Mouse (Mus musculus) forebrain, embryonic 16.5 days (tissue): ENCODE measurements around the gene Cggbp1. TPM values are rescaled to one million over a fixed set of nuclear protein-coding genes. Genes with fewer than 3 reads are reported as not detected.
A peak's percentile ranks its signal among the peaks of the same experiment; 100 is the strongest.

Source experiments
- ATAC-seq: fragments of 200-750 bp; cut with Nextera tagmentation; 2 replicates; pipeline ENCODE4 v1.8.0; 2017; ENCODE audit warnings: mild to moderate bottlenecking, moderate library complexity
- H3K27ac ChIP-seq: fragments of 300-500 bp; sonication (generic); 2 replicates; pipeline ENCODE4 v1.5.1; 2014; ENCODE audit warnings: low read length, control low read depth
- H3K27me3 ChIP-seq: fragments of 300-500 bp; sonication (generic); replicated peaks from 2 replicates; pipeline ENCODE4 v1.6.1; 2014; ENCODE audit warnings: low read length; ENCODE audit not compliant: control insufficient read depth, insufficient read depth
- H3K36me3 ChIP-seq: fragments of 300-500 bp; sonication (generic); 2 replicates; pipeline ENCODE4 v1.6.1; 2014; ENCODE audit not compliant: control insufficient read depth, insufficient read depth
- H3K4me1 ChIP-seq: fragments of 300-500 bp; sonication (generic); replicated peaks from 2 replicates; pipeline ENCODE4 v1.6.1; 2014; ENCODE audit warnings: low read length; ENCODE audit not compliant: control insufficient read depth, insufficient read depth
- H3K4me2 ChIP-seq: fragments of 300-500 bp; sonication (generic); 2 replicates; pipeline ENCODE4 v1.6.1; 2014; ENCODE audit warnings: mild to moderate bottlenecking, low read length, control low read depth
- H3K4me3 ChIP-seq: fragments of 300-500 bp; sonication (generic); replicated peaks from 2 replicates; pipeline ENCODE4 v1.5.1; 2014; ENCODE audit warnings: mild to moderate bottlenecking, low read length, control low read depth
- H3K9ac ChIP-seq: fragments of 300-500 bp; sonication (generic); replicated peaks from 2 replicates; pipeline ENCODE4 v1.6.1; 2014; ENCODE audit warnings: low read depth, low read length, control low read depth
- H3K9me3 ChIP-seq: fragments of 300-500 bp; sonication (generic); 2 replicates; pipeline ENCODE4 v1.6.1; 2016; ENCODE audit warnings: low read length; ENCODE audit not compliant: control insufficient read depth
- WGBS: fragments of 180-500 bp; shearing (Covaris S2); extraction: QIAGEN DNeasy Blood & Tissue Kit; methylation state at CpG from one replicate; pipeline ENCODE4 v1.1.7; 2014; 5-methylcytosine and 5-hydroxymethylcytosine counted together
- polyA plus RNA-seq: library from polyadenylated mRNA; unstranded; fragments of >200 nt; fragmentation: Nextera tagmentation; extraction: Ambion mirVana; gene quantifications from 2 replicates; pipeline ENCODE4 v1.2.1, GENCODE M21; 2015

Cggbp1 gene
- polyA plus RNA-seq: 81.8 and 98.0 TPM in 2 replicates

DNA sequence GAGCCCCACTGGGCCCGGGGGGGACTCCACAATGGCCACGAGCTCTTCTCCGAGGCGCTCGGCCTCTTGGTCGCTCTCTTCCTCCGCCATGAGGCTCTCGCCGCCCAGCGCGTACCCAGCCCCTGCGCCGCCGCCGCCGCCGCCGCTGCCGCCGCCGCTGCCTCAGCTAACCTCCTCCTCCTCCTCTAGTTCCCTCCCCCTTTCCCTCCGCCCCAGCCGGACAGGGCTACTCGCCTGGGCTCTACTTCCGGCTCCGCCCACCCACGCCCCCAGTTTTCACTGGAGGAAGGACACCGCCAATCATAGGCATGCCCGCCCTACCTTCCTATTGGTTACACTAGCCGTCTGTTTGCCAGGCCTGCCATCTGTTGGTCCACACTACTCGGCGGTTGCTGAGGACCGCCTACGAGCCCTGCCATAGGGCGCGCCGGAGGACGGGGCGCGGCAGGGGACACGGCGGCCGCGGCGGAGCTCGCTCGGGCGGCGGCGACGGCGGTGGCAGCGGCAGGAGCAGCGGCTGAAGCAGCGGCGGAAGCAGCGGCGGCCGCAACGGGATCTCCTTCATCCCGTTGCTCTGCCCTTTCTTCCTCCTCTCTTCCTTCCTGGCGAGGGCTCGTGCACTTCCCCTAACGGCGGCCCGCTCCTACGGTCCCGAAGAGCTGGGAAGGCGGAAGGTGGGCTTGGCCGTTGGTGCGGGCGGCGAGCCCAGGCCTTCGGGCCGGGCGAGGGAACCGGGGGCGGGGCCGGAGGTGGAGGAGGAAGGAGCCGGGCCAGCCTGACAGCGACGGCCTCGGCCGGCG is at the start of gene Cggbp1, which contains the start of gene Zfp654:
Cggbp1 (plus strand) TSS at position 434 of the 800 bp plus-strand sequence.
Zfp654 (minus strand) TSS at position 90 of the 800 bp plus-strand sequence.
- Histone ChIP-seq H3K27ac (peak within 1 kb of the TSS; percentile 96), H3K4me3 (peak within 1 kb of the TSS; percentile 99), H3K9ac (peak within 1 kb of the TSS; percentile 95), H3K4me1 (peaks cover 21% of the 10 kb centered on the region), H3K9me3 (no peaks in the 10 kb centered on the region), H3K27me3 (no peaks in the 10 kb centered on the region), H3K36me3 (peaks cover 13% of the 10 kb centered on the region), H3K4me2 (peak within 1 kb of the TSS; percentile 97)
- peak; percentile 100 for ATAC-seq
- under 1% methylated on average over 80 of the region's 85 CpGs for WGBS

DNA sequence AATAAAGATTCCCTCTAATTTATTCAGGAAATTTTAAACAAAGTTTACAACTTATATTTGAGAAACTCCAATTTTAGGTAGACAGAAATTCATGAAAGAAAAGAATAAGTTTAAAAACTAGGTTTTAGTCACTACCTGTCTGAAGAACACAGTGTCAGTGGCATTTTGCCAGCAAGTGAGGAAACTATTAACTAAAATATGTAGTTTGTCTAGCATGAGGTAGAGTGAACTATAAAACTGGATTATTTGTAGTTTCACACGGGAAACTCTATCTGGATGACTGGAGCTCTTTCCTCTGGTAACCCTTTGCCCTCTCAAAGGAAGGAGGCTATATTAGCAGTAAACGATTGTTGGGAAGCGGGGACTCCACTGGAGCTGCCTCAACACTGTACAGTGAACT is 48.8 kb upstream of the Cggbp1 start:
- Histone ChIP-seq H3K4me2 (no peak overlapping the region), H3K27ac (no peak overlapping the region), H3K36me3 (no peaks in the 10 kb centered on the region; the same call in 1 of the 2 replicates), H3K9ac (no peak overlapping the region), H3K4me3 (no peak overlapping the region), H3K9me3 (no peaks in the 10 kb centered on the region), H3K27me3 (no peaks in the 10 kb centered on the region), H3K4me1 (no peaks in the 10 kb centered on the region)
- 90% methylated on average over 3 of the region's 3 CpGs for WGBS
- ATAC-seq: no peak

- no peak for ATAC-seq
- H3K36me3 ChIP-seq: peaks cover 5% of the 10 kb centered on the region; the same call in 1 of the 2 replicates
- no peaks in the 10 kb centered on the region for H3K27me3 ChIP-seq
- no peak overlapping the region for H3K27ac ChIP-seq
- no peak overlapping the region for H3K9ac ChIP-seq
- H3K4me2 ChIP-seq: no peak overlapping the region
- H3K9me3 ChIP-seq: no peaks in the 10 kb centered on the region
- 0 out of 2 replicates have a peak, but pooled peaks cover 3% of the 10 kb centered on the region for H3K4me1 ChIP-seq
- no peak overlapping the region for H3K4me3 ChIP-seq
- 94% methylated on average over 3 of the region's 3 CpGs for WGBS
Observed at GRCm38 (mm10) chr16:64817094-64817765, 34.6 kb upstream of the Cggbp1 start.

DNA sequence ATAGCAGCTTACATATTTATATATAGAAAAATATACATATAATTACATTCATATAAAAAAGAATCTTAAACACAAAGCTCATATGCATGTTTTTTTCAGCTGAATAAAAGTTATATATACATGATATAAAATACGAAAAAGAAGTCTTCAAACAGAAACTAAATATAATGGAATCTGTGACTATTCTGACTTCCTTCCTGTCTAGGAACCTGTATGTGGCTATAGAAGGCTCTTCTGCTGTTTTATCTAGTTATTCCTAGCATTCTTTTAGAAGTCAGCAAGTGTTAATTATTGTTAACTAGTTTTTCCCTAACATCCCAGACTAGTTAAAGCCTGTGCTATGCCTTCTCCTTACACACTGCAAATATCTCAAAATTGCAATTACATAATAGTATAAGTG is 27.9 kb upstream of the Cggbp1 start:
- Histone ChIP-seq H3K27ac (no peak overlapping the region), H3K4me3 (no peak overlapping the region), H3K9ac (no peak overlapping the region), H3K9me3 (no peaks in the 10 kb centered on the region), H3K4me1 (0 out of 2 replicates have a peak, but pooled peaks cover 3% of the 10 kb centered on the region), H3K4me2 (no peak overlapping the region), H3K36me3 (no peaks in the 10 kb centered on the region), H3K27me3 (no peaks in the 10 kb centered on the region)
- no peak for ATAC-seq
- 88% methylated on average over 1 of the region's 1 CpGs for WGBS

GRCm38 (mm10) chr16:64824474-64824873 is 27.3 kb upstream of the Cggbp1 start:
- Histone ChIP-seq H3K9ac (no peak overlapping the region), H3K36me3 (no peaks in the 10 kb centered on the region), H3K4me1 (no peaks in the 10 kb centered on the region), H3K4me2 (no peak overlapping the region), H3K27me3 (no peaks in the 10 kb centered on the region), H3K4me3 (no peak overlapping the region), H3K27ac (no peak overlapping the region), H3K9me3 (no peaks in the 10 kb centered on the region)
- WGBS: 92% methylated on average over 1 of the region's 1 CpGs
- ATAC-seq: no peak

- WGBS: 95% methylated on average over 15 of the region's 15 CpGs
- ATAC-seq: no peak
- Histone ChIP-seq H3K27ac (no peak overlapping the region), H3K4me1 (no peaks in the 10 kb centered on the region), H3K4me3 (no peak overlapping the region), H3K36me3 (no peaks in the 10 kb centered on the region), H3K27me3 (no peaks in the 10 kb centered on the region), H3K9me3 (no peaks in the 10 kb centered on the region), H3K4me2 (no peak overlapping the region), H3K9ac (no peak overlapping the region)
Observed at GRCm38 (mm10) chr16:64830291-64830690, 21.5 kb upstream of the Cggbp1 start.

GRCm38 (mm10) chr16:64835996-64836545 is 15.7 kb upstream of the Cggbp1 start:
- H3K4me3 ChIP-seq: no peak overlapping the region
- no peak for ATAC-seq
- 87% methylated on average over 1 of the region's 1 CpGs for WGBS
- no peaks in the 10 kb centered on the region for H3K4me1 ChIP-seq
- H3K36me3 ChIP-seq: no peaks in the 10 kb centered on the region
- no peak overlapping the region for H3K9ac ChIP-seq
- H3K27me3 ChIP-seq: no peaks in the 10 kb centered on the region
- no peak overlapping the region for H3K4me2 ChIP-seq
- H3K9me3 ChIP-seq: no peaks in the 10 kb centered on the region
- H3K27ac ChIP-seq: no peak overlapping the region

- Histone ChIP-seq H3K9ac (no peak overlapping the region), H3K27ac (no peak overlapping the region), H3K4me3 (no peak overlapping the region), H3K9me3 (no peaks in the 10 kb centered on the region), H3K4me2 (no peak overlapping the region), H3K4me1 (no peaks in the 10 kb centered on the region), H3K36me3 (no peaks in the 10 kb centered on the region), H3K27me3 (no peaks in the 10 kb centered on the region)
- ATAC-seq: no peak
- 91% methylated on average over 2 of the region's 2 CpGs for WGBS
Observed at GRCm38 (mm10) chr16:64836709-64837108, 15.1 kb upstream of the Cggbp1 start.
